Comparison of ENCODE assay signal across 31 mouse cellular contexts in the genomic region with DNA sequence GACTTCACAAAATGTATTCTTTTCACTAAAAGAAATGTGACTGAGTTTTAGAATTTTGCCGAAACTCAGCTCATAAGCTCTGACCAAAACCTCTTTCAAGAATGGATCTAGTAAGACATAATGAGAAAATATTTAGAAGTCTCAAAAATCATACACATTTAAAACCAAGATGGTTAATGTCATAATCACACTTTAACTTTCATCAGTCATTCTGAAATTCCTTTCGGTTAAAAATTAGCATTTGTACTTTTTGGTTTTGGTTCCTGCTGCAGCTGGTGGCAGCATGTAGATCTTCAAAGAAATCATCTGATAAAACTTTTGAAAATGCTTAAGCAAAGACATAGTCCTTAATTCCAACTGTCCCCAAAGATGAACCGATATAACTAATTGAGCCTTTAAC.
"Had no signal": no experiment of that assay in that cellular context is flagged by ENCODE, and none has a peak within 500 bp of the region (broad histone marks: within the 10 kb centered on the region; RNA-seq: fewer than 3 reads in every experiment).

No protein-coding gene starts in this region.

- H3K4me1 ChIP-seq: limb, embryonic 10.5 days; limb, embryonic 12.5 days; limb, embryonic 13.5 days; limb, embryonic 15.5 days; liver, embryonic 12.5 days; liver, embryonic 13.5 days; liver, embryonic 15.5 days; lung, embryonic 15.5 days; megakaryocyte, embryonic 14.5 days; midbrain, embryonic 10.5 days; midbrain, embryonic 12.5 days; midbrain, embryonic 13.5 days; neural tube, embryonic 12.5 days had no signal

- H3K27ac ChIP-seq: limb, embryonic 10.5 days; limb, embryonic 12.5 days; limb, embryonic 13.5 days; limb, embryonic 15.5 days; liver, embryonic 12.5 days; liver, embryonic 13.5 days; liver, embryonic 14.5 days; liver, embryonic 15.5 days; lung, embryonic 15.5 days; macrophage; midbrain, embryonic 10.5 days; midbrain, embryonic 12.5 days; midbrain, embryonic 13.5 days; neural tube, embryonic 12.5 days had no signal

- H3K27me3 ChIP-seq: limb, embryonic 12.5 days; limb, embryonic 13.5 days; limb, embryonic 15.5 days; liver, embryonic 12.5 days; liver, embryonic 13.5 days; liver, embryonic 15.5 days; lung, embryonic 15.5 days; megakaryocyte, embryonic 14.5 days; midbrain, embryonic 12.5 days; midbrain, embryonic 13.5 days; neural tube, embryonic 12.5 days had no signal

- DNase-seq: left cerebral cortex, postnatal 4 days; liver; liver, embryonic 13.5 days; liver, postnatal 0 days; lung, adult 18-20 months; lung, adult 2 months; lung, embryonic 14.5 days; lung, postnatal 10 days; lung, postnatal 14 days; lung, postnatal 36 days; lung, postnatal 4 days; midbrain, embryonic 14.5 days had no signal

- H3K4me2 ChIP-seq: limb, embryonic 12.5 days; limb, embryonic 13.5 days; limb, embryonic 15.5 days; liver, embryonic 11.5 days; liver, embryonic 12.5 days; liver, embryonic 13.5 days; liver, embryonic 15.5 days; lung, embryonic 14.5 days; lung, embryonic 15.5 days; midbrain, embryonic 11.5 days; midbrain, embryonic 12.5 days; midbrain, embryonic 13.5 days; neural tube, embryonic 12.5 days had no signal

- H3K36me3 ChIP-seq: limb, embryonic 10.5 days; limb, embryonic 12.5 days; limb, embryonic 13.5 days; limb, embryonic 15.5 days; liver, embryonic 12.5 days; liver, embryonic 13.5 days; liver, embryonic 15.5 days; lung, embryonic 15.5 days; midbrain, embryonic 10.5 days; midbrain, embryonic 12.5 days; midbrain, embryonic 13.5 days; neural tube, embryonic 12.5 days had no signal

- H3K4me3 ChIP-seq: limb, embryonic 10.5 days; limb, embryonic 12.5 days; limb, embryonic 13.5 days; limb, embryonic 15.5 days; liver, embryonic 12.5 days; liver, embryonic 13.5 days; liver, embryonic 15.5 days; lung, embryonic 15.5 days; megakaryocyte, embryonic 14.5 days; midbrain, embryonic 10.5 days; midbrain, embryonic 12.5 days; midbrain, embryonic 13.5 days; myocyte; neural tube, embryonic 12.5 days had no signal

- ATAC-seq: liver, embryonic 12.5 days; liver, postnatal 0 days; lung, postnatal 0 days; midbrain, embryonic 13.5 days; midbrain, embryonic 16.5 days had no signal

- H3K9ac ChIP-seq: limb, embryonic 12.5 days; limb, embryonic 13.5 days; limb, embryonic 15.5 days; liver, embryonic 12.5 days; liver, embryonic 13.5 days; liver, embryonic 14.5 days; liver, embryonic 15.5 days; liver, postnatal 0 days; lung, embryonic 14.5 days; lung, embryonic 15.5 days; midbrain, embryonic 12.5 days; midbrain, embryonic 13.5 days; neural tube, embryonic 12.5 days had no signal

- H3K9me3 ChIP-seq: limb, embryonic 10.5 days; limb, embryonic 12.5 days; limb, embryonic 13.5 days; limb, embryonic 15.5 days; liver, embryonic 12.5 days; liver, embryonic 13.5 days; liver, embryonic 15.5 days; lung, embryonic 15.5 days; megakaryocyte, embryonic 14.5 days; midbrain, embryonic 10.5 days; midbrain, embryonic 12.5 days; midbrain, embryonic 13.5 days; neural tube, embryonic 12.5 days had no signal
